Mouse (Mus musculus): Measurements from ENCODE around the gene Stxbp3. TPM values are rescaled to one million over a fixed set of nuclear protein-coding genes. Genes with fewer than 3 reads are reported as not detected.

Gene Stxbp3
- total RNA-seq, 1 experiment from 2014 or later, result 63.2 TPM

- DNase-seq, result no peak
These were observed 43.9 kb downstream of the Stxbp3 start for GRCm38 (mm10) chr3:108796386-108796785.

DNA sequence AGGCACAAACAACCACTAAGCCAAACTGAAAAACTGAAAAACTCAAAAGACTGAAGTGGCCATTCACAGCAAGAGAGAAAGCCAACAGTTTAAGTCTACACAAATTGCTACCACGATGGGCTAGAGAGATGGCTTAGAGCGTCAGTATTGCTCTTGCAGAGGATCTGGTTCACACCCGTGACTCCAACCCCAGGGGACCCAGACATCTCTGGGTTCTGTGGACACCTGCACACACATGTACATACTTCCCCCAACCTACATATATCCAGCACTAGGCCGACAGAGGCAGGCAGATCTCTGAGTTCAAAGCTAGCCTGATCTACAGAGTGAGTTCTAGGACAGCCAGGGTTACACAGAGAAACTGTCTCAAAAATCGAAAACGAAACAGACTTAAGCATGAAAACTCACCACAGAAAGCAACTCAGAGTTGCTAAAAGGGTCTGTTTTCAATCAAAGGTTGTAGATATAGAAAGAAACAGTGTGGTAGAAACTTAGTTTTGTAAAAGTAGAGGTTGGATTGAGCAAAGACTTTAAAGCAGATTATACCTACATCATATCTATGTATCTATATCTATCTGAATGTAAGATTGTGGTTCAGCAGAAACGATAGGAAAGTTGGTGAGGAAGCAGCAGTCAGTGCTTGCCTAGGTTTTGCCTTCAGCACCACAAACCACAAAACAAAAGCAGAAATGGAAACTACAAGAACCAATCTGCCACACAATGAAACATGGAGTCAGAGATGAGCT, 44.6 kb downstream of the Stxbp3 start:
- DNase-seq, result no peak

GRCm38 (mm10) chr3:108794780-108795179, 45.5 kb downstream of the Stxbp3 start:
- no peak for DNase-seq

DNA sequence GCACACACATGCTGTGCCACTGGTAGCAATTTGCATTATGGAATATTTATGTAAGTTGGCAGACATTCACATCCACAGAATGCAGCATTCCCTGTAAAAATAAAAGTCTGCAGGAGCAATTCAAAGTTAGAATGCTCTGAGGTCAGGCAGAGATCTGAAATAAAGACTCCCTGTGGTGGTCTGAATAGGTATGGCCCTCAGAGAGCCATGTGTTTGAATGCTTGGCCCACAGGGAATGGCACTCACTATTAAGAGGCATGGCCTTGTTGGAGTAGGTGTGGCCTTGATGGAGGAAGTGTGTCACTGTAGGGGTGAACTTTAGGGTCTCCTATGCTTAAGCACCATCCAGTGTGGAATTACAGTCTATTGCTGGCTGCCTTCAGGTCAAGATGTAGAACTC, 47.9 kb downstream of the Stxbp3 start:
- no peak for DNase-seq

DNA sequence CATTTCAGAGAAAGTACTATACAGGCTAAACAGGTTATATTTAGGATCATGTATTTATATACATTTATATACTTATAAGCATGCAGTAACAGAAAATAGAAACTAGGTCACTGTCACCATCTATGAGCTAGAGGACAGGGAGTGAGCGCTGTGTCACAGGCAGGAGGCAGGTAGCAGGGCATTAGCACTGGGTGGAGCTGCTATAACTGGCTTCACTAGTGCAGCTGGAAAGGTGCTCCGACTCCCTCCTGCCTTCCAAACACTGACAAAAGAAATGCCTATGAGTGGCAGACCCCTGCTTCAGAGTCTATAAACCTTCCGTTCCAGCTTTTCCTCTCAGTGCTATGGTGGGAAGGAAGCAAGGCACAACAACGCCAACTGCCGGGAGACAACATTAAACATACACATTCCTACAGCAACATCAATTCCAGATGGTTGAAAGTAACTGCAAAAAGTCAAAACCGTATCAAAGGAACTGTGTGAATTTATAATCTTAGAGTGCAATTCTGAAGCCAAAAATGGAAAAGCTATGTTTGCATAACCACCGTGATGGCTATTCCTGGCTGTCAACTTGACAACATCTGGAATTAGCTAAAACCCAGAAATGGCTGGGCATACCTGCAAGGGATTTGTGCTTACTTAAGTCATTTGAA, 49.1 kb downstream of the Stxbp3 start:
- DNase-seq, result no peak

GRCm38 (mm10) chr3:108790499-108790898, 49.8 kb downstream of the Stxbp3 start:
- DNase-seq, result no peak

- no peak for DNase-seq
These were observed 51.0 kb downstream of the Stxbp3 start for GRCm38 (mm10) chr3:108789299-108789698.

GRCm38 (mm10) chr3:108788455-108788794, 51.9 kb downstream of the Stxbp3 start:
- DNase-seq, result no peak

DNA sequence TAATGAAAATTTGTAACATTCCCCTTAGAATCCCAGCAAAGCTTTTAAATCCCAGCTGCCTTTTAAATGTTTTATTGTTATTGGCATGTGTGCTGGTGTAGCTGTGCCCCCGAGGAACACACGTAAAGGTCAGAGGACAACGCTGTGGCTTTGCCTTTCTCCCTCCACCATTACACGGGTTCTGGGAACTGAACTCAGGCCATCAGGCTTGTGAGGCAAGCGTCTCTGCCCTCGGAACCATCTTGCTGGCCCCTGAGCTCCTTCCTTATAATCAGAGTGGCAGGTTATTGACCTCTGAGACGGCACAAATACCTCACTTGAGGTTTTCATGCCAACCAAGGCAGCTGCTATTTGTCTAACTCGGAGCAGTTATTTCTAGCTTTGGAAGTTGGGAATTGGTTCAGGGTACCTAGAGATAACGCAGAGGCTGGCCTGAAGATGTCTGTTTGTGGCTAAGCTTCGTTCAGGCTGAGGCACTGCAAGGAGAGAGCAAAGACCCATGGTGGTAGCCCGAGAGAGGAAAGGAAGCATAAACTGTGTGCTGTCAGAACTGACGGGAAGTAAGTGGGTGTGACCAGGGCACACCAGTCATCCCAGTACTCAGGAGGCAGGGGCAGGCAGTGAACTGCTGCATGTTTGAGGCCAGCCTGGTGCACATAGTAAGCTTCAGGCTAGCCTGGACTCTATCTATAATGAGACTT, 52.4 kb downstream of the Stxbp3 start:
- DNase-seq, result no peak

- DNase-seq, result no peak
These were observed 53.8 kb downstream of the Stxbp3 start for GRCm38 (mm10) chr3:108786520-108786919.

DNA sequence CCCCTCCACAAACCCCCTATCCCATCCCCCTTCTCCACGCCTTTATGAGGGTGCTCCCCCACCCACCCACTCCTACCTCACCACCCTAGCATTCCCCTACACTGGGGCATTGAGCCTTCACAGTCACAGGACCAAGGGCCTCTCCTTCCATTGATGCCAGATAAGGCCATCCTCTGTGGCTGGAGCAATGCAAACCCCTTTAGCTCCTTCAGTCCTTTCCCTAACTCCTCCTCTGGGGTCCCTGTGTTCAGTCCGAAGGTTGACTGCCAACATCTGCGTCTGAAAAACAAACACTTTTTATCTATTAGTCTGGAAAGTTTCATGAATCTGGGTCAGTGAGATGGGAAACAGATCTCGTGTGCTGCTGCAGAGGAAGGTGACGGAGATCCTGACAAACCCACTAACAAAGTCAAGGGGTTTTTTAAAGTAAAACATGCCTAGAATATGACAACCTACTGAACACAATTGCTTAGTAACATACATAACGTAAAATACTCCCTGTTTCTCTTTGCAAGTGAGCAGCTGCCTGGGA, 57.9 kb downstream of the Stxbp3 start:
- no peak for DNase-seq

DNA sequence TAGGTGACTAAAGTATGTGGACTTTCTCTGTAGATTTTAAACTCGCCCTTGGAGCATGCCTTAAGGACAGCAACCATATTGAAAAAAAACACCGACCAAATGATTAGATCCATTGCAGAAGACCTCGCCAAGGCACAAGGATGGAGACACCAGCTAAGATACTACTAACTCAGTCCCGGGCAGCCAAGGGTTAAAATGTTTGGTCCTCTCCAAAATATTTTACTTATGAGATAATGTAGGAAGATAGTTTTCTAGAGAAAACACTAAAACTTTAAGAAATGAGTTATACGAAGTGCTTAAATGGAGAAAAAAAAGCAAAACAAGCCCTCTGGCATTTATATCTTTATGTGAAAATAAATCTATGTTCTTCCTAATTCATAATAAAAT, 58.4 kb downstream of the Stxbp3 start:
- no peak for DNase-seq

GRCm38 (mm10) chr3:108781238-108781883, 59.0 kb downstream of the Stxbp3 start:
- DNase-seq, result peak; percentile 31

GRCm38 (mm10) chr3:108778761-108779540, 61.4 kb downstream of the Stxbp3 start:
- no peak for DNase-seq

GRCm38 (mm10) chr3:108772811-108773210, 67.5 kb downstream of the Stxbp3 start:
- DNase-seq, result no peak

DNA sequence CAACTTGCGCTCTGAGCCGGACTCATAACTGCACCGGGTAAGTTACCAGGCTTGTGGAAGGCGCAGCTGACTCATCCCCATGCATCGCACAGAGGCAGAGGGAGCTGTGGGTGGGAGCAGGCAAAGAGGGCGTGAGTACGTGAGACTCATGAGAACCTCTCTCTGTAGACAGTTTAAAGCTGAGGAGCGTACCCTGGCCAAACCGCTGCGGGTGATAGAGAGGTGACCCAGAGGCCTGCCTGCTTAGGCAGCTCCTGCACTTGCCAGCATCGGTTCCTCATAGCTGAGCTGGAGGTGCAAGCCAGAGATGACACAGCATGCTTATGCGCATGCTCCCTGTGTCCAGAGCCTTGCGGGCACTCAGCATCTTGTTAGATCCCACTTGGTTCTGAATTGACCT, 68.1 kb downstream of the Stxbp3 start:
- no peak for DNase-seq

- peak; percentile 25 for DNase-seq
These were observed 69.5 kb downstream of the Stxbp3 start for GRCm38 (mm10) chr3:108770725-108771368.

GRCm38 (mm10) chr3:108769547-108769946, 70.8 kb downstream of the Stxbp3 start:
- DNase-seq, result no peak

- DNase-seq, result no peak
These were observed 72.9 kb downstream of the Stxbp3 start for GRCm38 (mm10) chr3:108767416-108767815.

GRCm38 (mm10) chr3:108766943-108767342, 73.4 kb downstream of the Stxbp3 start:
- DNase-seq, result no peak

DNA sequence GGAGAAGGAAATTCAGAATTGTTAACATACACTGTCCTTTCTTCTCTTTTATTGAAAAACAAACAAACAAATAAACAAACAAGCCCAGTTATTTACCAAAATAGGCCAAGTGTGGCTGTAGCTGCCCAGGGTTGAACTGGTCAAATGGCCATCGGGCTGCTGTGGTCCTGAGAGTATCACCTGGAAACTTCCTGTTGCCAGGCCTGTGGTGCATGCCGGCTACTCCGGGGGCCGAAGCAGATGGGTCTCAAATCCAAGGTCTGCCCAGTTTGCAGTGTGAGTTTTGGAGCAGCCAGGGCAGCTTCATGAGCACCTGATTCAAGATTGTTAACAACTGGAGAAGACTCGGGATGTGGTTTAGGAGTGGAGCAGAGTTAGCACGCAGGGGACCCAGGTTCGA, 74.8 kb downstream of the Stxbp3 start:
- no peak for DNase-seq

Measured in adrenal gland, postnatal 25 days (tissue).